Mouse (Mus musculus): ENCODE measurements around the gene Ets1. TPM values are rescaled to one million over a fixed set of nuclear protein-coding genes. Genes with fewer than 3 reads are reported as not detected.

Ets1 gene
- total RNA-seq (2021) (10 to 100 TPM; 20.8 to 39.6 TPM), polyA plus RNA-seq (2012; rRNA removed) (10.7 and 12.8 TPM in 2 replicates)
- long read RNA-seq, full-length matches to known transcripts = 11 of 18 reads
- long read RNA-seq, partial matches to known transcripts = 6 of 18 reads
- long read RNA-seq, other reads (novel, unspliced or antisense) = 1 of 18 reads

GRCm38 (mm10) chr9:32635627-32636385 lies at the start of gene Ets1:
TSS of gene Ets1 (plus strand) at chr9:32636221.
- DNase-seq = no peak

- peak; percentile 77 for DNase-seq
Observed at GRCm38 (mm10) chr9:32589900-32590299, 46.1 kb upstream of the Ets1 start.

GRCm38 (mm10) chr9:32590571-32590970 lies 45.5 kb upstream of the Ets1 start:
- no peak for DNase-seq

- DNase-seq = peak; percentile 75
Observed at GRCm38 (mm10) chr9:32591732-32592582, 44.1 kb upstream of the Ets1 start.

GRCm38 (mm10) chr9:32592583-32592890 lies 43.5 kb upstream of the Ets1 start:
- DNase-seq = no peak

- no peak for DNase-seq
Observed at GRCm38 (mm10) chr9:32593816-32594215, 42.2 kb upstream of the Ets1 start.

- no peak for DNase-seq
Observed at GRCm38 (mm10) chr9:32594346-32594745, 41.7 kb upstream of the Ets1 start.

GRCm38 (mm10) chr9:32595076-32595820 lies 40.8 kb upstream of the Ets1 start:
- DNase-seq = no peak

- no peak for DNase-seq
Observed at GRCm38 (mm10) chr9:32596366-32596765, 39.7 kb upstream of the Ets1 start.

GRCm38 (mm10) chr9:32601953-32602352 lies 34.1 kb upstream of the Ets1 start:
- DNase-seq = no peak

GRCm38 (mm10) chr9:32603097-32603496 lies 32.9 kb upstream of the Ets1 start:
- DNase-seq = peak; percentile 13

GRCm38 (mm10) chr9:32607218-32607617 lies 28.8 kb upstream of the Ets1 start:
- DNase-seq = no peak

- DNase-seq = no peak
Observed at GRCm38 (mm10) chr9:32608831-32609610, 27.0 kb upstream of the Ets1 start.

GRCm38 (mm10) chr9:32610218-32610617 lies 25.8 kb upstream of the Ets1 start:
- no peak for DNase-seq

- no peak for DNase-seq
Observed at GRCm38 (mm10) chr9:32610631-32611030, 25.4 kb upstream of the Ets1 start.

GRCm38 (mm10) chr9:32611340-32611739 lies 24.7 kb upstream of the Ets1 start:
- no peak for DNase-seq

GRCm38 (mm10) chr9:32612426-32612825 lies 23.6 kb upstream of the Ets1 start:
- DNase-seq = no peak

- DNase-seq = no peak
Observed at GRCm38 (mm10) chr9:32612861-32613421, 23.1 kb upstream of the Ets1 start.

GRCm38 (mm10) chr9:32614191-32614590 lies 21.8 kb upstream of the Ets1 start:
- DNase-seq = no peak

GRCm38 (mm10) chr9:32615461-32615860 lies 20.6 kb upstream of the Ets1 start:
- no peak for DNase-seq

- no peak for DNase-seq
Observed at GRCm38 (mm10) chr9:32615986-32616385, 20.0 kb upstream of the Ets1 start.

All from adrenal gland, adult 2 months (tissue).